Mouse (Mus musculus): ENCODE data around the gene Gm20379. TPM values are rescaled to one million over a fixed set of nuclear protein-coding genes. Genes with fewer than 3 reads are reported as not detected.

Gm20379 gene
- polyA plus RNA-seq, 1 experiment from 2014 or later = 0.87 TPM

DNA sequence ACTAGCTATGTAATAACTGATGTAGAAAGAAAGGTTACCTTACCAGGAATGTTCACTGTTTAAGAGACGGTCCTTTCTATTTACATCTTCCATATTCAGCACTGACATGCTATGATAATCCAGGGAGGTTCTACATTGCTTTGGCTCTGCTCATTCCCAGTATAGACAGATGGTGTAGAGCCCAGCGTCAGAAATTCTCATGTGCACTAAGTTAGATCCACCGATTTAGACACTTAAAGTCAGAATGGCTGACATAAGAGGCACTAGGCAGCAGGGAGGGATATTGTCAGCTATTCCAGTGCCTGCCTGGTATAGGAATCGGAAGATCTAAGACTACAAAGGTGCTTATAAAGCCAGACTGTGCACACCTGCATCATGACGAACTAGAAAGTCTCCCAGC lies 8.8 kb downstream of the Gm20379 start:
- no peak for DNase-seq (ENCODE audit: low spot score)
- no peak for ATAC-seq (replicated peaks; ENCODE audit: insufficient number of reproducible peaks, low FRiP score, low TSS enrichment, low read depth)
- H3K4me1 ChIP-seq (ENCODE audit: control insufficient read depth, insufficient read depth, low read length) = no peaks in the 10 kb centered on the region
- no peaks in the 10 kb centered on the region for H3K27me3 ChIP-seq (ENCODE audit: control insufficient read depth, insufficient read depth, low read length)
- no peaks in the 10 kb centered on the region for H3K9me3 ChIP-seq (replicated peaks; ENCODE audit: control insufficient read depth, low read length)
- 90% methylated on average over 5 of the region's 5 CpGs for WGBS
- H3K9ac ChIP-seq (replicated peaks; ENCODE audit: low read length) = no peak overlapping the region
- H3K27ac ChIP-seq (replicated peaks; ENCODE audit: low read depth, low read length) = no peak overlapping the region
- H3K4me3 ChIP-seq (ENCODE audit: low read depth, low read length) = no peak overlapping the region
- no peaks in the 10 kb centered on the region for H3K36me3 ChIP-seq (replicated peaks; ENCODE audit: control insufficient read depth, insufficient read depth, low read depth, low read length)
- H3K4me2 ChIP-seq (ENCODE audit: low read depth, low read length) = no peak overlapping the region

- no peaks in the 10 kb centered on the region; the same call in 1 of the 2 replicates for H3K36me3 ChIP-seq (replicated peaks; ENCODE audit: control insufficient read depth, insufficient read depth, low read depth, low read length)
- no peak overlapping the region for H3K27ac ChIP-seq (replicated peaks; ENCODE audit: low read depth, low read length)
- 67% methylated on average over 5 of the region's 5 CpGs for WGBS
- H3K27me3 ChIP-seq (ENCODE audit: control insufficient read depth, insufficient read depth, low read length) = no peaks in the 10 kb centered on the region
- H3K4me3 ChIP-seq (ENCODE audit: low read depth, low read length) = no peak overlapping the region
- peak; percentile 26 for DNase-seq (ENCODE audit: low spot score)
- H3K4me2 ChIP-seq (ENCODE audit: low read depth, low read length) = no peak overlapping the region
- no peak for ATAC-seq (replicated peaks; ENCODE audit: insufficient number of reproducible peaks, low FRiP score, low TSS enrichment, low read depth)
- H3K9me3 ChIP-seq (replicated peaks; ENCODE audit: control insufficient read depth, low read length) = no peaks in the 10 kb centered on the region
- no peak overlapping the region for H3K9ac ChIP-seq (replicated peaks; ENCODE audit: low read length)
- no peaks in the 10 kb centered on the region for H3K4me1 ChIP-seq (ENCODE audit: control insufficient read depth, insufficient read depth, low read length)
Observed at GRCm38 (mm10) chr13:92320770-92321169, 15.0 kb downstream of the Gm20379 start.

- Histone ChIP-seq H3K9ac (replicated peaks; ENCODE audit: low read length) (no peak overlapping the region), H3K27me3 (ENCODE audit: control insufficient read depth, insufficient read depth, low read length) (no peaks in the 10 kb centered on the region), H3K9me3 (replicated peaks; ENCODE audit: control insufficient read depth, low read length) (no peaks in the 10 kb centered on the region), H3K27ac (replicated peaks; ENCODE audit: low read depth, low read length) (no peak overlapping the region), H3K4me2 (ENCODE audit: low read depth, low read length) (no peak overlapping the region), H3K4me1 (ENCODE audit: control insufficient read depth, insufficient read depth, low read length) (no peaks in the 10 kb centered on the region), H3K4me3 (ENCODE audit: low read depth, low read length) (no peak overlapping the region), H3K36me3 (replicated peaks; ENCODE audit: control insufficient read depth, insufficient read depth, low read depth, low read length) (no peaks in the 10 kb centered on the region; the same call in none of the 2 replicates)
- DNase-seq (ENCODE audit: low spot score) = no peak
- WGBS = 78% methylated on average over 5 of the region's 5 CpGs
- no peak for ATAC-seq (replicated peaks; ENCODE audit: insufficient number of reproducible peaks, low FRiP score, low TSS enrichment, low read depth)
Observed at GRCm38 (mm10) chr13:92326030-92326429, 20.2 kb downstream of the Gm20379 start.

DNA sequence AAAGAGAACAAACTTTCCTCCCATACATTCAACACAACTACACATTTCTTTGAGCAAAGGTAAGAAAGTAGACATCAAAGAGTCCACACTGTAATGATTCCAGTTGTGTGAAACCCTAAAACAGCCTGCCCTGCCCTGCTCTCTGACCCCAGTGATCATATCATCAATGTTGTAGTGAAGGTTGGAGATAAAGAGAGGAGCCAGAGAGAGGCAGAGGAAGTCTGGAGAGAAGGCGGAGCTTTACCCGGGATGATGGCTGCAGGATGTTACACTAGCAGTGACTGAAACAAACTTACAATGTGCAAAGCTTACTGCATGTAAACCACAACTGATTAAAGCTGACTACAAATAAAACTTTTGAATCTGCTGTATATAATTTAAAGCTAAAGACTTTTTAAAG lies 22.2 kb downstream of the Gm20379 start:
- no peak overlapping the region for H3K4me2 ChIP-seq (ENCODE audit: low read depth, low read length)
- H3K9me3 ChIP-seq (replicated peaks; ENCODE audit: control insufficient read depth, low read length) = no peaks in the 10 kb centered on the region
- 87% methylated on average over 2 of the region's 2 CpGs for WGBS

GRCm38 (mm10) chr13:92330621-92331020 lies 24.8 kb downstream of the Gm20379 start:
- Histone ChIP-seq H3K4me3 (ENCODE audit: low read depth, low read length) (no peak overlapping the region), H3K36me3 (replicated peaks; ENCODE audit: control insufficient read depth, insufficient read depth, low read depth, low read length) (no peaks in the 10 kb centered on the region; the same call in 1 of the 2 replicates), H3K9me3 (replicated peaks; ENCODE audit: control insufficient read depth, low read length) (no peaks in the 10 kb centered on the region), H3K4me2 (ENCODE audit: low read depth, low read length) (no peak overlapping the region), H3K4me1 (ENCODE audit: control insufficient read depth, insufficient read depth, low read length) (no peaks in the 10 kb centered on the region), H3K27ac (replicated peaks; ENCODE audit: low read depth, low read length) (no peak overlapping the region), H3K9ac (replicated peaks; ENCODE audit: low read length) (no peak overlapping the region), H3K27me3 (ENCODE audit: control insufficient read depth, insufficient read depth, low read length) (no peaks in the 10 kb centered on the region)
- no peak for DNase-seq (ENCODE audit: low spot score)
- ATAC-seq (replicated peaks; ENCODE audit: insufficient number of reproducible peaks, low FRiP score, low TSS enrichment, low read depth) = no peak
- 95% methylated on average over 3 of the region's 3 CpGs for WGBS

More for the DNA sequence above, 22.2 kb downstream of the Gm20379 start:
- Histone ChIP-seq H3K27ac (replicated peaks; ENCODE audit: low read depth, low read length) (no peak overlapping the region), H3K36me3 (replicated peaks; ENCODE audit: control insufficient read depth, insufficient read depth, low read depth, low read length) (no peaks in the 10 kb centered on the region; the same call in none of the 2 replicates), H3K9ac (replicated peaks; ENCODE audit: low read length) (no peak overlapping the region), H3K4me1 (ENCODE audit: control insufficient read depth, insufficient read depth, low read length) (no peaks in the 10 kb centered on the region), H3K4me3 (ENCODE audit: low read depth, low read length) (no peak overlapping the region), H3K27me3 (ENCODE audit: control insufficient read depth, insufficient read depth, low read length) (no peaks in the 10 kb centered on the region)
- ATAC-seq (replicated peaks; ENCODE audit: insufficient number of reproducible peaks, low FRiP score, low TSS enrichment, low read depth) (no peak), DNase-seq (ENCODE audit: low spot score) (no peak)

- WGBS = 87% methylated on average over 15 of the region's 15 CpGs
- no peaks in the 10 kb centered on the region; the same call in 1 of the 2 replicates for H3K36me3 ChIP-seq (replicated peaks; ENCODE audit: control insufficient read depth, insufficient read depth, low read depth, low read length)
- ATAC-seq (replicated peaks; ENCODE audit: insufficient number of reproducible peaks, low FRiP score, low TSS enrichment, low read depth) = no peak
Observed at GRCm38 (mm10) chr13:92332103-92332879, 26.5 kb downstream of the Gm20379 start.

GRCm38 (mm10) chr13:92336857-92337256 lies 31.1 kb downstream of the Gm20379 start:
- WGBS = 94% methylated on average over 1 of the region's 1 CpGs
- Histone ChIP-seq H3K27ac (replicated peaks; ENCODE audit: low read depth, low read length) (no peak overlapping the region), H3K27me3 (ENCODE audit: control insufficient read depth, insufficient read depth, low read length) (no peaks in the 10 kb centered on the region), H3K9me3 (replicated peaks; ENCODE audit: control insufficient read depth, low read length) (no peaks in the 10 kb centered on the region), H3K4me1 (ENCODE audit: control insufficient read depth, insufficient read depth, low read length) (no peaks in the 10 kb centered on the region), H3K9ac (replicated peaks; ENCODE audit: low read length) (no peak overlapping the region), H3K4me2 (ENCODE audit: low read depth, low read length) (no peak overlapping the region), H3K36me3 (replicated peaks; ENCODE audit: control insufficient read depth, insufficient read depth, low read depth, low read length) (no peaks in the 10 kb centered on the region), H3K4me3 (ENCODE audit: low read depth, low read length) (no peak overlapping the region)
- DNase-seq (ENCODE audit: low spot score) (no peak), ATAC-seq (replicated peaks; ENCODE audit: insufficient number of reproducible peaks, low FRiP score, low TSS enrichment, low read depth) (no peak)

More at GRCm38 (mm10) chr13:92332103-92332879, 26.5 kb downstream of the Gm20379 start:
- H3K9ac ChIP-seq (replicated peaks; ENCODE audit: low read length) = no peak overlapping the region
- H3K4me3 ChIP-seq (ENCODE audit: low read depth, low read length) = no peak overlapping the region
- H3K27ac ChIP-seq (replicated peaks; ENCODE audit: low read depth, low read length) = no peak overlapping the region
- no peak overlapping the region for H3K4me2 ChIP-seq (ENCODE audit: low read depth, low read length)
- H3K9me3 ChIP-seq (replicated peaks; ENCODE audit: control insufficient read depth, low read length) = no peaks in the 10 kb centered on the region
- no peak for DNase-seq (ENCODE audit: low spot score)
- no peaks in the 10 kb centered on the region for H3K4me1 ChIP-seq (ENCODE audit: control insufficient read depth, insufficient read depth, low read length)
- no peaks in the 10 kb centered on the region for H3K27me3 ChIP-seq (ENCODE audit: control insufficient read depth, insufficient read depth, low read length)

- H3K9ac ChIP-seq (replicated peaks; ENCODE audit: low read length) = no peak overlapping the region
- no peaks in the 10 kb centered on the region for H3K4me1 ChIP-seq (ENCODE audit: control insufficient read depth, insufficient read depth, low read length)
- H3K36me3 ChIP-seq (replicated peaks; ENCODE audit: control insufficient read depth, insufficient read depth, low read depth, low read length) = no peaks in the 10 kb centered on the region
- DNase-seq (ENCODE audit: low spot score) = no peak
- no peaks in the 10 kb centered on the region for H3K27me3 ChIP-seq (ENCODE audit: control insufficient read depth, insufficient read depth, low read length)
- 90% methylated on average over 6 of the region's 6 CpGs for WGBS
- no peak overlapping the region for H3K27ac ChIP-seq (replicated peaks; ENCODE audit: low read depth, low read length)
- no peak overlapping the region for H3K4me2 ChIP-seq (ENCODE audit: low read depth, low read length)
- no peaks in the 10 kb centered on the region for H3K9me3 ChIP-seq (replicated peaks; ENCODE audit: control insufficient read depth, low read length)
- no peak for ATAC-seq (replicated peaks; ENCODE audit: insufficient number of reproducible peaks, low FRiP score, low TSS enrichment, low read depth)
- no peak overlapping the region for H3K4me3 ChIP-seq (ENCODE audit: low read depth, low read length)
Observed at GRCm38 (mm10) chr13:92337773-92338462, 32.1 kb downstream of the Gm20379 start.
